Mouse (Mus musculus): ENCODE results near the gene Ddias.

DNA sequence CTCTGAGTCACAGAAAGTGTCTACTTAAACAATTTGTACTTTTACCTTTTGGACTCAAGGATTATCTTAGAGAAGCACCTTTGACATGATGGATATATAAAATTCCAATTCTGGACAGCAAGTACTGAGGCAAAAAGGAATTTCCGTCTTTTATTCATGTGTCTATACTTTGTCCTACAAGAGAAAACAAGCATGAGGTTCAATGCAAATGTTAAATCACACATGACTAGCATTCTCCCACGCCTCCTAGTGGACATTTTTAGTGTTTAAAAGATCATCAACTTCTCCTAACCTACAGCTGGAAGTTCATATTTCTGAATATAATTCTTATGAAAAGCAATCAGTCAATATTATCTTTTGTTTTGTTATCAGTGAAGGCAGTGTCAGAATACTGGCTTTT is 7.5 kb downstream of the Ddias start:
- TF ChIP-seq CTCF (IDR thresholded peaks at IDR 0.05; ENCODE audit: control insufficient read depth, insufficient read depth, low read length) (no peak), POLR2A (IDR thresholded peaks at IDR 0.05; ENCODE audit: borderline replicate concordance, control insufficient read depth, low read depth, low read length) (no peak)

Data from bone marrow, adult 2 months (tissue).